Comparison of ENCODE assay signal across 19 mouse cellular contexts in the genomic region with DNA sequence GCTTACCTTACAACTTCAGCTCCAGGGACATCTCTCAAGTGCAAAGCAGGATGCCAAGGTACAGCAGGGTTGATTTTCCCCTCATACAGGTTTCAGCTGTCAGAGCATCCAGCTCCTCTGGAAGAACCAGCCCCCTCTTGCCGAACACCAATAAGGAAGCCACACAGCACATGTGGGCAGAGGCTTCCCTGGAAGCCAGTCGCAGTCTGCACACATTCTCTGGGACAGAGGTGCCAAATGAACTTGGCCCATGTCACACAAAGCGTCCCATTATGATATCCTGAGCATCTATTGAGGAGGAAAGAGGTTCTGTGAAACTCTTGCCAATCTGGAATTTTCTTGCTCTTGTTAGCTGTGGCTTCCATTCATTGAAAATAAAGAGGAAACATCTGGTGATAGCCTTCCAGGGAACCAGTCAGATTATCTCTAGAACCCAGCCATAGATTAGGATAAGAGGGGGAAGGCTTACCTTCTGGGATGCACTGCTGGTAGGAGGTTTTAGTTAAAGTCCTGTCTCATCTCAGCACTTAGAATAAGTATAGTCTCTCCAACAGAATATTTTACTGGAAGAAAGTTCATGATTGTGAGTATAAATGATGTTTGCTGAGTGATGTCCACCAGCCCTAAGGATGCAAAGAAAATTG. TPM values are rescaled to one million over a fixed set of nuclear protein-coding genes. Genes with fewer than 3 reads are reported as not detected.
"Had no signal": no experiment of that assay in that cellular context is flagged by ENCODE, and none has a peak within 500 bp of the region (broad histone marks: within the 10 kb centered on the region; RNA-seq: fewer than 3 reads in every experiment).

A gene (minus strand): TSS at position 51 of the 644 bp plus-strand sequence.

- H3K27me3 ChIP-seq: limb, embryonic 12.5 days; lung, embryonic 15.5 days; midbrain, embryonic 15.5 days; neural tube, embryonic 13.5 days had no signal

- H3K4me3 ChIP-seq: limb, embryonic 12.5 days; lung, embryonic 15.5 days; midbrain, embryonic 15.5 days; neural tube, embryonic 13.5 days had no signal

- H3K9ac ChIP-seq: limb, embryonic 12.5 days; lung, embryonic 15.5 days; midbrain, embryonic 15.5 days; neural tube, embryonic 13.5 days had no signal

- DNase-seq: kidney, adult 9 months; kidney, postnatal 36 days; layer of hippocampus, adult 9-11 months; layer of hippocampus, postnatal 36 days; lung, postnatal 36 days; retina, postnatal 1 day; right cerebral cortex, postnatal 4 days; spleen, adult 18-20 months; thymus, adult 2 months; thymus, postnatal 25 days had no signal

- H3K4me2 ChIP-seq: limb, embryonic 12.5 days; lung, embryonic 15.5 days; midbrain, embryonic 15.5 days; neural tube, embryonic 13.5 days had no signal

- H3K27ac ChIP-seq: kidney, postnatal 0 days; limb, embryonic 12.5 days; midbrain, embryonic 15.5 days; neural tube, embryonic 13.5 days had no signal

- H3K36me3 ChIP-seq: limb, embryonic 12.5 days; lung, embryonic 15.5 days; midbrain, embryonic 15.5 days; neural tube, embryonic 13.5 days had no signal

- H3K9me3 ChIP-seq: limb, embryonic 12.5 days; lung, embryonic 15.5 days; midbrain, embryonic 15.5 days; neural tube, embryonic 13.5 days had no signal

- H3K4me1 ChIP-seq: limb, embryonic 12.5 days; midbrain, embryonic 15.5 days; neural tube, embryonic 13.5 days had no signal

- ATAC-seq: hindbrain, embryonic 16.5 days; inflammation-experienced regulatory T-cells, adult 6 months; midbrain, embryonic 15.5 days had no signal

RNA-seq across cellular contexts. Expression of the gene that starts here (rescaled TPM):
- polyA plus RNA-seq: hindbrain, embryonic 16.5 days; inflammation-experienced regulatory T-cells, adult 6 months; kidney, postnatal 0 days; limb, embryonic 12.5 days; liver, adult 2 months; lung, embryonic 15.5 days; midbrain, embryonic 15.5 days; neural tube, embryonic 13.5 days; stomach, embryonic 14.5 days; thymus, adult 2 months had no signal
